Mouse (Mus musculus) lung, adult 2 months (tissue): Measurements from ENCODE around the gene Hexdc.

Source experiments
- CTCF ChIP-seq: fragments of 200-500 bp; IDR thresholded peaks from 2 replicates; pipeline ENCODE4 v1.5.1; 2011; ENCODE audit warnings: mild to moderate bottlenecking, low read length, control low read depth; ENCODE audit not compliant: insufficient read depth
- POLR2A ChIP-seq: fragments of 200-500 bp; IDR thresholded peaks from 2 replicates; pipeline ENCODE4 v1.6.1; 2011; ENCODE audit warnings: low read depth, mild to moderate bottlenecking, control low read depth, low read length, borderline replicate concordance; ENCODE audit errors: extremely low read depth

- TF ChIP-seq CTCF (no peak), POLR2A (no peak)
Observed at GRCm38 (mm10) chr11:121198622-121199021, 5.6 kb upstream of the Hexdc start.
